Mouse (Mus musculus): ENCODE data around the gene Tril. TPM values are rescaled to one million over a fixed set of nuclear protein-coding genes. Genes with fewer than 3 reads are reported as not detected.
A peak's percentile ranks its signal among the peaks of the same experiment; 100 is the strongest.

Tril gene
- total and polyA plus RNA-seq, 2 experiments from 2014 or later: 25.9 to 55.6 TPM

DNA sequence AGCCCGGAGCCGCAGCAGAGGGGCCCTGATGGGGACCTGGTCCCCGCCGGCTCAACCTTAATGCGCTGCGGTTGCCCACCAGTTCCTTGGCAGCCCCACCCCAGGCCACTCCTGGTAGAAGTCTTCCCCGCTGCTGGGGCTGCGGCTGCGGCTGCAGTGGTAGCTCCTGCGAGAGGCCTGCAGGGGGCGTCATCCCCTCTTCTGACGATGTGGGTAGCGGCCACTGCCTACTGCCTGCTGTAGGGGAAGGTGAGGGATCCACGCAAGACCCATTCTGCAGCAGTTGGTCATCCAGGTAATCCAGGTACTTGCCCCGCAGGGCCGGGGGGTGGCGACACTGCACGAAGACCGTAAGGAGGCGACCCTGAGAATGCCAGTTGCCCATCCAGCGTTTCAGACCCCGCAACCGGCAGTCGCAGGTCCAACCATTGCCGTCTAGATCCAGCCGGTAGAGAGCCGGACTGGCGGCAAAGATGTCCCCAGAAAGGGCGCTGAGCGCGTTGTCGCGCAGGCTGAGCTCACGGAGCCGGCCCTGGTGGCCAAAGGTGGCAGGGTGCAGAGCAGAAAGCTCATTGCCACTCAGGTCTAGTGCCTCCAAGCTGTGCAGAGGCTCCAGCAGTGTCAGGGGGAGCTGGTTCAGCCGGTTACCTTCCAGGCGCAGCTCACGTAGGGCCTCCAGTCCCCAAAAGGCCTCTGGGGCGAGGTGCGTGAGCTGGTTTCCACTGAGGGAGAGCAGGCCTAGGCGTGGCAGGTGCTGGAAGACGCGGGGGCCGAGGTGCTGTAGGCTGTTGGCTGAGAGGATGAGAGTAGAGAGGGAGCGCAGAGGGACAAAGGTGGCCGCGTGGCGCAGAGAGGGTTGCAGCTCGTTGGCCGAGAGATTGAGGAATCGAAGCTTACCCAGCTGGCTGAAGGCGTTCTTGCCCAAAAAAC, 1.6 kb downstream of the Tril start:
- 6% methylated on average over 52 of the region's 52 CpGs for WGBS
- ATAC-seq (ENCODE audit: low FRiP score) (peak; percentile 42), DNase-seq (ENCODE audit: low spot score) (peak; percentile 55)
- H3K4me3 ChIP-seq (ENCODE audit: low read depth, low read length): peak overlapping the region; percentile 52
- peaks cover 31% of the 10 kb centered on the region for H3K27me3 ChIP-seq (ENCODE audit: insufficient read depth, low read length)
- H3K9me3 ChIP-seq (ENCODE audit: low read length): no peaks in the 10 kb centered on the region
- peak; percentile 54 for TF ChIP-seq CTCF (IDR thresholded peaks at IDR 0.05)
- H3K4me2 ChIP-seq (ENCODE audit: low read depth, low read length, poor library complexity, severe bottlenecking): peak overlapping the region; percentile 89
- peaks cover 7% of the 10 kb centered on the region; the same call in 1 of the 2 replicates for H3K4me1 ChIP-seq (ENCODE audit: insufficient read depth, low read length)
- peak overlapping the region; percentile 63 for H3K9ac ChIP-seq (replicated peaks; ENCODE audit: low read length, poor library complexity, severe bottlenecking)
- H3K36me3 ChIP-seq (ENCODE audit: insufficient read depth, low read length): no peaks in the 10 kb centered on the region
- H3K27ac ChIP-seq (ENCODE audit: low read depth, low read length): peak overlapping the region; percentile 72

DNA sequence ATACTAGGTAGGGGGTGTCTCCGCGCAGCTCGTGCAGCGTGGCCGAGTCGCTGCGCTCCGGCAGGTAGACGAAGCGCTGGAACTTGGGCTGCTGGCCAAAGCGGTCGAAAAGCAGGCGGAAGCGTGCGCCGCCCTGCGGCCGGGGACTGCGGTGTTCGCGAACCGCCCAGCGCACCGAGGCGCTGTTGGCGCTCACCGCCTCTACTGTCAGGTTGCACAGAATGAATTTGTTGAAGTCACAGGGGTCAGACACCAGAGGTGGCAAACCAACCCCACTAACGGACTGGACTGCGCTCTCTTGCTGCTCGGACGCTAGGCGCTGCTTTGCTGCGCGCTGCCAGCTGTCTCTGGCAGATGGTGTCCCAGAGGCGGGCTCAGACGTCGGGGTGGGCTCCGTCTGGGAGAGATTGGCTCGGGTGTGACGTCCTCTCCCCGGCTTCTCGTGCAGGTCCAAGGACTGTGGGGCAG, 2.3 kb downstream of the Tril start:
- Histone ChIP-seq H3K4me2 (ENCODE audit: low read depth, low read length, poor library complexity, severe bottlenecking) (peak overlapping the region; percentile 89), H3K4me3 (ENCODE audit: low read depth, low read length) (peak overlapping the region; percentile 52), H3K4me1 (ENCODE audit: insufficient read depth, low read length) (peaks cover 7% of the 10 kb centered on the region; the same call in 1 of the 2 replicates), H3K36me3 (ENCODE audit: insufficient read depth, low read length) (no peaks in the 10 kb centered on the region), H3K9ac (replicated peaks; ENCODE audit: low read length, poor library complexity, severe bottlenecking) (peak overlapping the region; percentile 63; the same call in 1 of the 2 replicates), H3K9me3 (ENCODE audit: low read length) (no peaks in the 10 kb centered on the region), H3K27me3 (ENCODE audit: insufficient read depth, low read length) (peaks cover 31% of the 10 kb centered on the region), H3K27ac (ENCODE audit: low read depth, low read length) (no peak overlapping the region)
- WGBS: under 1% methylated on average over 42 of the region's 42 CpGs
- peak; percentile 39 for ATAC-seq (ENCODE audit: low FRiP score)
- peak; percentile 69 for DNase-seq (ENCODE audit: low spot score)
- TF ChIP-seq CTCF (IDR thresholded peaks at IDR 0.05): peak; percentile 70

DNA sequence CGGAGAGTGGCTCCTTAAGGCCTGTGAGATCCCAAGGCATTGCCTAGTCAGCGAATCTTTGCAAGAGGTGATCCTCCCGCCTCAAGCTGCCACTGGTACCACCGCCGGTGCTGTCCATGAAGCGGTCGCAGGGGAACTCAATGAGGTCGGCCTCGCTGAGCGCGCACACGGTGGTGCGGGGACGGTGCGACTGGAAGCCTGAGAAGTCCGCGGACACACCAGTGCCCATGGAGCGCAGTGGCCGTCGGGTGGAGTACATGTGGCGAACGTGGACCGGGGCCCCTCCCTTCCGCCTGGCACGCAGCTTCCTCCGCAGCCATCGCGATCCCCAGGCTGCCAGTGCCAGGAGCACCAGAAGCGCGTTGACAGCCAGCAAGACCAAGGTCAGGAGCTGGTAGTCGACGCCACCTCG, 2.9 kb downstream of the Tril start:
- 0 out of 2 replicates have a peak overlapping the region, but pooled peaks have one; percentile 63 for H3K9ac ChIP-seq (replicated peaks; ENCODE audit: low read length, poor library complexity, severe bottlenecking)
- no peaks in the 10 kb centered on the region for H3K9me3 ChIP-seq (ENCODE audit: low read length)
- ATAC-seq (ENCODE audit: low FRiP score): no peak; the same call in 1 of the 2 replicates
- peak; percentile 14 for DNase-seq (ENCODE audit: low spot score)
- peak overlapping the region; percentile 52 for H3K4me3 ChIP-seq (ENCODE audit: low read depth, low read length)
- H3K27ac ChIP-seq (ENCODE audit: low read depth, low read length): no peak overlapping the region
- TF ChIP-seq CTCF (IDR thresholded peaks at IDR 0.05): no peak
- no peaks in the 10 kb centered on the region for H3K36me3 ChIP-seq (ENCODE audit: insufficient read depth, low read length)
- H3K27me3 ChIP-seq (ENCODE audit: insufficient read depth, low read length): peaks cover 31% of the 10 kb centered on the region
- peaks cover 7% of the 10 kb centered on the region; the same call in 1 of the 2 replicates for H3K4me1 ChIP-seq (ENCODE audit: insufficient read depth, low read length)
- 26% methylated on average over 33 of the region's 33 CpGs for WGBS
- peak overlapping the region; percentile 89 for H3K4me2 ChIP-seq (ENCODE audit: low read depth, low read length, poor library complexity, severe bottlenecking)

DNA sequence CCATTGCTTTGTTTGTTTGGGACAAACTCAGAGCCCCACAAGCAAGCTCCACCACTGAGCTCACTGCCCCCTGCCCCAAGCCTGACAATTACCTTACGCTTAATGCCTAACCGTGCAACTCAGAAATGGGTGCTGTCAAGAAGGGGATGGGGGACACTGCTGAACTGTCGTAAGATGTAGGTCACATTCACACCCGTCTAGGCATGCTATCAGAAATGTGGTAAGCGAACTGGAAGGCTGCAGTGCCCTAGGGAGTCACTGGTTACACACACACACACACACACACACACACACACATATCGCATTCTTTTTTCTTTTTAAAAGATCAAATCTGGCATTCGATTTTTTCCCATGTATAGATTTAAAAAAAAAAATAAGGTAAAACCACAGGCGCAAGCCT, 4.0 kb downstream of the Tril start:
- H3K27ac ChIP-seq (ENCODE audit: low read depth, low read length): no peak overlapping the region
- WGBS: 85% methylated on average over 8 of the region's 8 CpGs

DNA sequence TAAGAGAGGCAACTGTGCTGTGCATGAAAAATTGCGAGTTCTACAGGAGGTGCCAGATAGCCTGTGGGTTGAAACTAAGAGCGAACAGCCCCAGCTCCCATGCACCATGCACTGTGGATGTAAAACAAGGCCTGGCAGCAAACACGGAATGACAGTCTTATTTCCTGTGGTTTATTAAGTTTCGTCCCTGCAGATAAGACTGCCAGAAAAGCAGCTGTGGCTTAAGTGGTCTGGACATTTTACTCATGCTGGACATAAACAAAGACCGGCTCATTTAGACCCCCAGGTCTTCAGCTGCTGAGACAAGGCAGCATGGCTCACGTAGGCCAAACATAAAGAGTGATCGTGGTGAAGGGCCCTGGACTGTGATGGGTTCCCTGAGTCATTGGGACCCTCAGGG, 4.9 kb downstream of the Tril start:
- Histone ChIP-seq H3K36me3 (ENCODE audit: insufficient read depth, low read length) (no peaks in the 10 kb centered on the region), H3K9me3 (ENCODE audit: low read length) (no peaks in the 10 kb centered on the region), H3K27me3 (ENCODE audit: insufficient read depth, low read length) (peaks cover 18% of the 10 kb centered on the region), H3K4me1 (ENCODE audit: insufficient read depth, low read length) (peaks cover 7% of the 10 kb centered on the region; the same call in 1 of the 2 replicates), H3K9ac (replicated peaks; ENCODE audit: low read length, poor library complexity, severe bottlenecking) (no peak overlapping the region), H3K27ac (ENCODE audit: low read depth, low read length) (no peak overlapping the region), H3K4me2 (ENCODE audit: low read depth, low read length, poor library complexity, severe bottlenecking) (0 out of 2 replicates have a peak overlapping the region, but pooled peaks have one; percentile 12), H3K4me3 (ENCODE audit: low read depth, low read length) (no peak overlapping the region)
- no peak for DNase-seq (ENCODE audit: low spot score)
- ATAC-seq (ENCODE audit: low FRiP score): no peak
- TF ChIP-seq CTCF (IDR thresholded peaks at IDR 0.05): no peak
- WGBS: 78% methylated on average over 7 of the region's 7 CpGs

More for the DNA sequence above, 4.0 kb downstream of the Tril start:
- no peak for DNase-seq (ENCODE audit: low spot score)
- Histone ChIP-seq H3K9me3 (ENCODE audit: low read length) (no peaks in the 10 kb centered on the region), H3K4me2 (ENCODE audit: low read depth, low read length, poor library complexity, severe bottlenecking) (peak overlapping the region; percentile 89; the same call in 1 of the 2 replicates), H3K9ac (replicated peaks; ENCODE audit: low read length, poor library complexity, severe bottlenecking) (no peak overlapping the region), H3K4me3 (ENCODE audit: low read depth, low read length) (no peak overlapping the region), H3K4me1 (ENCODE audit: insufficient read depth, low read length) (peaks cover 7% of the 10 kb centered on the region; the same call in 1 of the 2 replicates), H3K36me3 (ENCODE audit: insufficient read depth, low read length) (no peaks in the 10 kb centered on the region), H3K27me3 (ENCODE audit: insufficient read depth, low read length) (peaks cover 23% of the 10 kb centered on the region)
- ATAC-seq (ENCODE audit: low FRiP score): no peak
- TF ChIP-seq CTCF (IDR thresholded peaks at IDR 0.05): no peak

DNA sequence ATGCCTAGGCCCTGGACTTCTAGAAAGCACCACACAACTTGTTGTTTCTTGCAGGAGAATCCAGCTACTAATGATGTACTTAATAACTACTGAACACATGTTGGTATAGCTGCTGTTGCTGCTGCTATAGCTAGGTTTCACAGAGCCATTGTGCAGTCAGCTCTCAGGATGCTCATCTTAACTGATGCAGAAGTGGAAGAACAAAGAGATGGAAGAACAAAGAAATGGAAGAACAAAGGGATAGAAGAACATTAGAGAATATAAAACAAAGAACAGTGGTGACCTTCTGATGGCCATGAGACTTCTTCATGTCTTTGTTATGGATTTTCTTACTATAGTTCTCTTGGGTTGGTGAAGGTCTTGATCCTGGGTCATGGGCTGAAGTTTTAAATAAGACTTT, 6.4 kb downstream of the Tril start:
- Histone ChIP-seq H3K36me3 (ENCODE audit: insufficient read depth, low read length) (no peaks in the 10 kb centered on the region), H3K4me3 (ENCODE audit: low read depth, low read length) (no peak overlapping the region), H3K9me3 (ENCODE audit: low read length) (no peaks in the 10 kb centered on the region), H3K9ac (replicated peaks; ENCODE audit: low read length, poor library complexity, severe bottlenecking) (no peak overlapping the region), H3K27ac (ENCODE audit: low read depth, low read length) (no peak overlapping the region), H3K4me2 (ENCODE audit: low read depth, low read length, poor library complexity, severe bottlenecking) (no peak overlapping the region), H3K27me3 (ENCODE audit: insufficient read depth, low read length) (peaks cover 18% of the 10 kb centered on the region), H3K4me1 (ENCODE audit: insufficient read depth, low read length) (peaks cover 3% of the 10 kb centered on the region; the same call in 1 of the 2 replicates)
- no peak for DNase-seq (ENCODE audit: low spot score)
- TF ChIP-seq CTCF (IDR thresholded peaks at IDR 0.05): no peak
- no peak for ATAC-seq (ENCODE audit: low FRiP score)

All from midbrain, postnatal 0 days (tissue).